Mouse (Mus musculus): ENCODE results near the gene G6pdx. TPM values are rescaled to one million over a fixed set of nuclear protein-coding genes. Genes with fewer than 3 reads are reported as not detected.

The G6pdx gene
- polyA plus RNA-seq, 1 experiment from 2014 or later, result 54.9 TPM

DNA sequence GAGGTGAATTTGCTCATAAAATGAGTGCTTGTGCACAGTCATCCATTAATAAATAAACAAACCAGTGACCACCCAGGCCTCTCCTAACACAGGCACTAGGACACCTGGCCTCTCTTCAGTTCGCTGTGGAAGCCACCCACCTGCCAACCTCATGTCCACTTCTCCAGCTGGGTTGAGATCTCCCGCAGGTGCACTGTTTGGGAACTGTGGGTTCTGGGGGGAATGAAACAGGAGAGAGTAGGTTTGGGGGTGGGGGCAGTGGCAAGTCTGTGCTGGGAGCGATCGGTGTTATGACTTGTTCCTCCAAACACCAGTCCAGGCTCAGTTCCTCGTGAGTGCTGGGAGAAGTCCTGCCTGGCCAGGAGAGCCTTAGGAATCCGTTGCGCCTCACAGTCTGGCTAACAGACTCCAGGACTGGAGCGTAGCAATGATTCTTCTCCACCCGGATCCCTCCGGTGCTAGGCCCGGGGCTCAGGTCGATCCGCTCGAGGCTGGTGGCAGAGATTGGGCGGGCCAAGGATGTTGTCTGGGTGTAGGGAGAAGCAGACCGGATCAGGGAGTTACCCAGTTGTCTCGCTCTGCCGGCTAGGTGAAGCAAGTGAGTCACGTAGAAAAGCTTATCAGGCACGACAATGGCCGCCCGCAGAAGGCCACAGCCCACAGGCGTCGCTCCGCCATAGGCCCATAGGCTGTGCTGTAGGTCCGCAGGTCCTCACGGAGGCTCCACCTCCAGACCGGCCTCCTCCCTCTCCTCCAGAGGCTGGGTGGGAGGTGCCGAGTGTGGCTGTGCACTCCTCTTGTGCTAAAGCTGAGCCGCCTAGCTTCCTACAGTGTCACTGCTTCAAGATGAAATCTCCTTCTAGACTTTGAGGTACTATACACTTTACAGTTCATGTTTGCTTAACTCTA, 36.2 kb downstream of the G6pdx start, which contains the start of the genes Fam3a and Ikbkg:
Gene Fam3a, minus strand, starts transcription at position 738 of the 909 bp plus-strand sequence.
Gene Ikbkg, plus strand, starts transcription at position 756 of the 909 bp plus-strand sequence.
- peaks cover 7% of the 10 kb centered on the region for H3K4me1 ChIP-seq
- H3K9me3 ChIP-seq (replicated peaks), result no peaks in the 10 kb centered on the region
- WGBS, result 17% methylated on average over 30 of the region's 30 CpGs
- H3K4me3 ChIP-seq, result peak within 1 kb of the TSS; percentile 60
- peak within 1 kb of the TSS; percentile 93 for H3K27ac ChIP-seq
- DNase-seq (ENCODE audit: low spot score), result peak; percentile 73
- H3K27me3 ChIP-seq (ENCODE audit: low read depth, poor library complexity, severe bottlenecking), result peaks cover 12% of the 10 kb centered on the region; the same call in 1 of the 2 replicates
- peaks cover 7% of the 10 kb centered on the region; the same call in 1 of the 2 replicates for H3K36me3 ChIP-seq

DNA sequence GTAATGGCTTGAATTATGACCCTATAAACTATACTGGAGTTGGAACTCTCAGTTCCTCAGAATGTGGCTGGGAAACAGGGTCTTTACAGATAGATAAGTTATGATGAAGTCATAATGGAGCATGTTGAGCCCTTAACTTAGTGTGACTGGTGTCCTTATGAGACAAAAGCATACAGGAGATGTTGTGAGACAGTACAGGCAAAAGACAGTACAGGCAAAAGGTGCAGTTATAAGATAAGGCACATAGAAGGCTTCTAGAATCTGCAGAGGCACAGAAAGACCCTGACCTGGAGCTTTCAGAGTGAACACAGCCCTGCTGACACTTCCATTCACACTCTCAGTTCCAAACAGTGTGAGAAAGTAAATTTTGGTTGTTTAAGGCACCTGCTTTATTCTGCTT, 40.8 kb downstream of the G6pdx start:
- no peaks in the 10 kb centered on the region for H3K9me3 ChIP-seq (replicated peaks)

DNA sequence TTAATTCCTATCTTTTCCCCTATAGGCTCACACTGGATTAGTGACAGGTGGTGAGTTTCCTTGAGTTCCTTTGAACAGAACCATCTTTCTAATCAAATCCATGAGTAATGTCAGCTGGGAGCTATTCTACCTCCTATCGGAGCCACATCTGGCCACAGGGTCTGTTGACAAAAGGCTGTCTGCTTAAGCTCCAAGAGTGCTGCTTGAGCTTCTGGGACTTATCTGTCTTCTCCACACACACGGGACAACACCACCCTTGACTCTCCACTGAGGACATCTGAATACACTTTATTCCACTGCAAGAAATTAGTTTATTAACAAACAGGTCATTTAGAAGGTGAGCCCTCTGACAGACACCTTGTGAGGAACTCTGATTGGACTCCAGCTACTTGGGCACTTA, 44.5 kb downstream of the G6pdx start:
- Histone ChIP-seq H3K4me1 (no peaks in the 10 kb centered on the region), H3K9me3 (replicated peaks) (no peaks in the 10 kb centered on the region), H3K36me3 (peaks cover 34% of the 10 kb centered on the region), H3K4me3 (no peak overlapping the region), H3K27me3 (ENCODE audit: low read depth, poor library complexity, severe bottlenecking) (peaks cover 15% of the 10 kb centered on the region; the same call in 1 of the 2 replicates), H3K27ac (no peak overlapping the region)
- no peak for DNase-seq (ENCODE audit: low spot score)
- WGBS, result 77% methylated on average over 2 of the region's 2 CpGs

More for the DNA sequence above, 40.8 kb downstream of the G6pdx start:
- Histone ChIP-seq H3K27me3 (ENCODE audit: low read depth, poor library complexity, severe bottlenecking) (peaks cover 22% of the 10 kb centered on the region; the same call in 1 of the 2 replicates), H3K4me1 (peaks cover 3% of the 10 kb centered on the region), H3K4me3 (no peak overlapping the region), H3K27ac (no peak overlapping the region), H3K36me3 (peaks cover 40% of the 10 kb centered on the region)
- DNase-seq (ENCODE audit: low spot score), result no peak

DNA sequence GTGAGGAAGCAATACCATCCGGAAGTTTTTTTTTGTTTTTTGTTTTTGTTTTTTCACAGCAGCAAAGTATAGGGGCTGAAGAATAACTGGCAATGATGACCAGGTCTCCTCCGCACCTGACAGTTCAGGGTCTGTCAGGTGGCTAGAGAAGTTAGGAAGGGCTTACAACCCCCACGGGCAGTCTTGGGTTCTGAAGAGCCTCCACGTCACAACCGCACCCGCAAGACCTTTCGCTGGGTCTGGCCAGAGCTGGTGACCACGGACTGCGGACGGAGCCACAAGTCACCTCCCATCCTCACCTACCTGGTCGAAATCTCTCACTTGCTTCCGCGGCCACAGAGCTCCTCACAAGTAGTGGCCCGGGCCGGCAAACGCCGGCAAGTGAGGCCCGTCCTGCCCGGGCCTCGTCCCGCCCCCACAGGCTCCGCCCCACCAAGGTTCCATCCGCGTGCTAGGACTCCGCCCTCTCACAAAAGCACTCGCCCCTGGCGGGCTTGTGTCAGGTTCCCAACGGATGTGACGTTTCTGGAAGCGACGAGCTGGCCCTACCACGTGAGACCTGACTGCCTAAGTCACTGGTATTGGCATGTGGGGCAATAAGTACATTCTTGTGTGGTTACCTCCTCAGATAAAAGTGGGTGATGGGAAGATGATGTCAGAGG, 56.0 kb downstream of the G6pdx start, which contains the start of the genes Ubl4a and Slc10a3:
Gene Ubl4a, minus strand, starts transcription at position 331 of the 662 bp plus-strand sequence.
Gene Slc10a3, minus strand, starts transcription at position 462 of the 662 bp plus-strand sequence.
- WGBS, result 15% methylated on average over 32 of the region's 32 CpGs

DNA sequence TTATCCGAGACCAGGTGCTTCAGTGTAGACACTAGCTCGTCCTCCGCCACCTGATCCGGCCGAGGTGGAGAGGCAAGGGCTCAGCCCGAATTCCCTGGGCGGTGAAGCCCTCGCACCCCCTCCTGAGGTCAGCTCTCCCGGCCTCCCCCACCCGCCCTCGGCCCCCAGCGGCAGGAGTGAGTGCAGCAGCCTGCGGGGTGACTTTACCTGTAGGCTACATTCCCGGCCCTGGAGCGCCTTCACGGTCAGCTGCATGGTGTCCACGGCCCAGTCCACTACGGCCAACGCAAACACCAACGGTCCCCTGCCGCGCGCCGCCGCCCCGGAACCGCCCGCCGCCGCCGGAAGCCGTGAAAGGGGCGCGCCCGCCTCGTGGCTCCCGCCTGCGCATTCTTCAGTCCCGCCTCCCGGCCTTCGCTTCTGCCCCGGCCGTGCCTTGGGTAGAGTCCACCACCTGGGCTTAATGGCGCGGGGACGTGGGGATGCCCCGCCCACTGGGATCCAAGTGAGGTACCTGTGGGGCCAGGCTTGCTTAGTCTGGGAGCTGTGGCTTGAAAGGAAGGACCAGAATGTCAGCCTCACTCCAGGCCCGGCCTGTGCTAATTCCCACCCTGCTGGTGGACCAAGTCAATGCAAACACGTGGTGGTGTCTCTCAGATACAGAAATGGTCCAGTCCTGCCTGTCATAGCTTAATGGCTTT, 60.6 kb downstream of the G6pdx start:
- DNase-seq (ENCODE audit: low spot score), result peak; percentile 78
- Histone ChIP-seq H3K27me3 (ENCODE audit: low read depth, poor library complexity, severe bottlenecking) (peaks cover 17% of the 10 kb centered on the region; the same call in 1 of the 2 replicates), H3K4me3 (peak overlapping the region; percentile 66), H3K27ac (peak overlapping the region; percentile 85), H3K4me1 (peaks cover 7% of the 10 kb centered on the region; the same call in 1 of the 2 replicates), H3K36me3 (peaks cover 30% of the 10 kb centered on the region), H3K9me3 (replicated peaks) (no peaks in the 10 kb centered on the region)
- WGBS, result 7% methylated on average over 44 of the region's 49 CpGs

More for the DNA sequence above, 56.0 kb downstream of the G6pdx start, which contains the start of the genes Ubl4a and Slc10a3:
- peaks cover 13% of the 10 kb centered on the region for H3K36me3 ChIP-seq
- peaks cover 5% of the 10 kb centered on the region; the same call in 1 of the 2 replicates for H3K4me1 ChIP-seq
- H3K4me3 ChIP-seq, result peak within 1 kb of the TSS; percentile 55
- peaks cover 5% of the 10 kb centered on the region; the same call in 1 of the 2 replicates for H3K27me3 ChIP-seq (ENCODE audit: low read depth, poor library complexity, severe bottlenecking)
- peak; percentile 81 for DNase-seq (ENCODE audit: low spot score)
- peak within 1 kb of the TSS; percentile 68 for H3K27ac ChIP-seq
- H3K9me3 ChIP-seq (replicated peaks), result no peaks in the 10 kb centered on the region

DNA sequence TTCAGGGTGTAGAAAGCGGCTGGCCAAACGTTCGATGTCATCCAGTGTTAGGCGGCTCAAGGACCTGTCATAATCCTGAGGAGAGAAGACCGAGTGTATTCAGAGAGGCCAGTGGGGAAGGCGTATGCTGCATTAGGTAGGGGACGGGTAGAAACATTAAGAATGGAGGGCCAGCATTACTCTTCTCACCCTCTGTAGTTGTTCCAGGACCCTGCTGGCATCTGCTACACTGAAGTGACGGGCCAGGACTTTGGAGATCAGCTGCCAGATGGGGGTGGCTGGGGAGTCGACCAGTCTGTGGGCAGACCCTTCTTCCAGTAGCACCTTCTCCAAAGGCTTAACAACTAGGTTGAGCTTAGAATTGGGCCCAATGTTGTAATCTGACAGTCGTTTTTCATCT, 61.5 kb downstream of the G6pdx start:
- H3K27me3 ChIP-seq (ENCODE audit: low read depth, poor library complexity, severe bottlenecking), result peaks cover 17% of the 10 kb centered on the region; the same call in 1 of the 2 replicates
- no peak for DNase-seq (ENCODE audit: low spot score)
- H3K27ac ChIP-seq, result peak overlapping the region; percentile 85
- no peaks in the 10 kb centered on the region for H3K9me3 ChIP-seq (replicated peaks)
- H3K4me1 ChIP-seq, result peaks cover 7% of the 10 kb centered on the region; the same call in 1 of the 2 replicates
- 71% methylated on average over 10 of the region's 10 CpGs for WGBS
- peaks cover 30% of the 10 kb centered on the region for H3K36me3 ChIP-seq
- peak overlapping the region; percentile 66 for H3K4me3 ChIP-seq

Other genes with a start within 250 kb of the G6pdx start
- gene Flna, start 179.4 kb downstream of the G6pdx start, polyA plus RNA-seq (2016; fragmentation: Nextera tagmentation; extraction: Ambion mirVana), result 273 and 333 TPM in 2 replicates
- gene Emd, start 174.5 kb downstream of the G6pdx start, polyA plus RNA-seq (2016; fragmentation: Nextera tagmentation; extraction: Ambion mirVana), result 25.2 and 29.8 TPM in 2 replicates
- gene Rpl10, start 158.4 kb downstream of the G6pdx start, polyA plus RNA-seq (2016; fragmentation: Nextera tagmentation; extraction: Ambion mirVana), result 862 and 901 TPM in 2 replicates
- 69.0 and 80.5 TPM in 2 replicates for gene Taz, start 147.3 kb downstream of the G6pdx start, polyA plus RNA-seq (2016; fragmentation: Nextera tagmentation; extraction: Ambion mirVana)
- 3.4 and 5.0 TPM in 2 replicates for gene Dnase1l1, start 146.9 kb downstream of the G6pdx start, polyA plus RNA-seq (2016; fragmentation: Nextera tagmentation; extraction: Ambion mirVana)
- gene Atp6ap1, start 132.1 kb downstream of the G6pdx start, polyA plus RNA-seq (2016; fragmentation: Nextera tagmentation; extraction: Ambion mirVana), result 80.1 and 90.7 TPM in 2 replicates
- gene Gdi1, start 124.2 kb downstream of the G6pdx start, polyA plus RNA-seq (2016; fragmentation: Nextera tagmentation; extraction: Ambion mirVana), result 154 and 206 TPM in 2 replicates
- 55.3 and 62.7 TPM in 2 replicates for gene Fam50a, start 116.2 kb downstream of the G6pdx start, polyA plus RNA-seq (2016; fragmentation: Nextera tagmentation; extraction: Ambion mirVana)
- gene Plxna3, start 100.1 kb downstream of the G6pdx start, polyA plus RNA-seq (2016; fragmentation: Nextera tagmentation; extraction: Ambion mirVana), result 14.4 and 17.1 TPM in 2 replicates
- gene Lage3, start 75.6 kb downstream of the G6pdx start, polyA plus RNA-seq (2016; fragmentation: Nextera tagmentation; extraction: Ambion mirVana), result 113 and 125 TPM in 2 replicates
- 57.7 and 59.8 TPM in 2 replicates for gene Ubl4a, start 56.0 kb downstream of the G6pdx start, polyA plus RNA-seq (2016; fragmentation: Nextera tagmentation; extraction: Ambion mirVana)
- gene Slc10a3, start 55.8 kb downstream of the G6pdx start, polyA plus RNA-seq (2016; fragmentation: Nextera tagmentation; extraction: Ambion mirVana), result 12.2 and 13.2 TPM in 2 replicates
- gene Fam3a, start 35.9 kb downstream of the G6pdx start, polyA plus RNA-seq (2016; fragmentation: Nextera tagmentation; extraction: Ambion mirVana), result 24.0 and 28.4 TPM in 2 replicates
- 16.7 and 17.8 TPM in 2 replicates for gene Ikbkg, start 35.9 kb downstream of the G6pdx start, polyA plus RNA-seq (2016; fragmentation: Nextera tagmentation; extraction: Ambion mirVana)
- not detected in 2 replicates for gene Gm6880, start 52.2 kb upstream of the G6pdx start, polyA plus RNA-seq (2016; fragmentation: Nextera tagmentation; extraction: Ambion mirVana)
- gene Olfr1326-ps1, start 145.7 kb upstream of the G6pdx start, polyA plus RNA-seq (2016; fragmentation: Nextera tagmentation; extraction: Ambion mirVana), result not detected in 2 replicates
- gene Olfr1325, start 163.5 kb upstream of the G6pdx start, polyA plus RNA-seq (2016; fragmentation: Nextera tagmentation; extraction: Ambion mirVana), result not detected in 2 replicates
- gene Gm5640, start 216.4 kb upstream of the G6pdx start, polyA plus RNA-seq (2016; fragmentation: Nextera tagmentation; extraction: Ambion mirVana), result not detected in 2 replicates